Mouse (Mus musculus): ENCODE data around the gene Tnfrsf1b.

Gene Tnfrsf1b

GRCm38 (mm10) chr4:145193406-145193805 lies 53.3 kb downstream of the Tnfrsf1b start:
- in situ Hi-C loops (cut with MboI, MseI) = no loop called here

- in situ Hi-C loops (cut with MboI, MseI) = no loop called here
Measured at GRCm38 (mm10) chr4:145192686-145193085, 54.0 kb downstream of the Tnfrsf1b start.

GRCm38 (mm10) chr4:145188561-145188960 lies 58.1 kb downstream of the Tnfrsf1b start:
- in situ Hi-C loops (cut with MboI, MseI) = no loop called here

GRCm38 (mm10) chr4:145187619-145188018 lies 59.1 kb downstream of the Tnfrsf1b start:
- in situ Hi-C loops (cut with MboI, MseI) = no loop called here

GRCm38 (mm10) chr4:145178918-145179549 lies 67.6 kb downstream of the Tnfrsf1b start:
- in situ Hi-C loops (cut with MboI, MseI) = no loop called here

- in situ Hi-C loops (cut with MboI, MseI) = loop anchor here (25.0 kb wide), 1 partner anchor 322 kb away; no protein-coding TSS in a partner anchor
Measured at GRCm38 (mm10) chr4:145165542-145165941, 81.1 kb downstream of the Tnfrsf1b start.

- in situ Hi-C loops (cut with MboI, MseI) = loop anchor here (25.0 kb wide), 1 partner anchor 323 kb away; no protein-coding TSS in a partner anchor
Measured at GRCm38 (mm10) chr4:145164111-145164510, 82.6 kb downstream of the Tnfrsf1b start.

All from T-helper 2 cell (primary cell).